Mouse (Mus musculus) bone marrow macrophage, adult 2 months (primary cell): ENCODE measurements around the gene Tbxa2r. TPM values are rescaled to one million over a fixed set of nuclear protein-coding genes. Genes with fewer than 3 reads are reported as not detected.

Experiments used
- H3K27ac ChIP-seq: 2 replicates; pipeline ENCODE4 v1.5.1; 2012; ENCODE audit warnings: low read depth, low read length; ENCODE audit not compliant: insufficient read depth
- H3K4me1 ChIP-seq: 2 replicates; pipeline ENCODE4 v1.6.1; 2012; ENCODE audit warnings: low read length; ENCODE audit not compliant: control insufficient read depth, insufficient read depth
- H3K4me3 ChIP-seq: 2 replicates; pipeline ENCODE4 v1.5.1; 2012; ENCODE audit warnings: mild to moderate bottlenecking, low read length, moderate library complexity; ENCODE audit not compliant: insufficient read depth
- CTCF ChIP-seq: IDR thresholded peaks from 2 replicates; pipeline ENCODE4 v1.5.1; 2012; ENCODE audit warnings: low read depth, mild to moderate bottlenecking, low read length, moderate library complexity
- POLR2A ChIP-seq: IDR thresholded peaks from 2 replicates; pipeline ENCODE4 v1.6.1; 2012; ENCODE audit warnings: mild to moderate bottlenecking, low read depth, low read length, borderline replicate concordance
- polyA plus RNA-seq: library from polyadenylated mRNA; stranded (reverse); fragments of >200 nt; gene quantifications from 2 replicates; pipeline ENCODE4 v1.2.4, GENCODE M21; 2012; ENCODE audit not compliant: missing spikeins, insufficient read depth, insufficient read length

The Tbxa2r gene
- polyA plus RNA-seq, 1 experiment, result not detected

DNA sequence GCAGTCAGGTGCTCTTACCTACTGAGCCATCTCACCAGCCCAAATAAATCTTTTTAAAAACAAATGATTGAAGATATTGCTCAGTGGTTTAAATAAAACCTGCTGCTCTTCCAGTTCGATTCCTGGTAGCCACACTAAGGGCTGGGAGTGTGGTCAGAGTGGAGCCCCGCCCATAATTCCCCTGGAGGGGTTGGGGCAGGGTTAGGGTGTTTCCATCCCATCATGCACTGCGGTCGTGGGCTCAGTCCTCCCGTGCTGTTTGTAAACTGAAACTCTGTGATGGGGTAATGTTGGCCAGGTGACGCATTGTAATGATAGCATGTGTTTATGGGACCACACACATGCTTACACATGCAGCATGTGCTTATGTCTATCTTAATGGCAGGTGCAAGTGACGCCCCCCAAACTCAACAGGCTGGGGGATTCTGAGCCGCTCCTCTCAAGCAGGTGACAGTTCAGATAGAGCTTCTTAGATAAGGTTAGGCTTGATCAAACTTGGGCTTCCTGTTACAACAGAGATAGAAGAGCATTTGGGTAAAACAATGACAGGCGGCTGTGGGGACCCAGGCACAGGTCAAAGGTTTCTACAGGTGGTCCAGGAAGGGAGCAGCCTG is 23.3 kb downstream of the Tbxa2r start:
- Histone ChIP-seq H3K27ac (peak overlapping the region; percentile 59), H3K4me1 (peaks cover 40% of the 10 kb centered on the region), H3K4me3 (peak overlapping the region; percentile 7; the same call in 1 of the 2 replicates)
- no peak for TF ChIP-seq POLR2A
- no peak for TF ChIP-seq CTCF

DNA sequence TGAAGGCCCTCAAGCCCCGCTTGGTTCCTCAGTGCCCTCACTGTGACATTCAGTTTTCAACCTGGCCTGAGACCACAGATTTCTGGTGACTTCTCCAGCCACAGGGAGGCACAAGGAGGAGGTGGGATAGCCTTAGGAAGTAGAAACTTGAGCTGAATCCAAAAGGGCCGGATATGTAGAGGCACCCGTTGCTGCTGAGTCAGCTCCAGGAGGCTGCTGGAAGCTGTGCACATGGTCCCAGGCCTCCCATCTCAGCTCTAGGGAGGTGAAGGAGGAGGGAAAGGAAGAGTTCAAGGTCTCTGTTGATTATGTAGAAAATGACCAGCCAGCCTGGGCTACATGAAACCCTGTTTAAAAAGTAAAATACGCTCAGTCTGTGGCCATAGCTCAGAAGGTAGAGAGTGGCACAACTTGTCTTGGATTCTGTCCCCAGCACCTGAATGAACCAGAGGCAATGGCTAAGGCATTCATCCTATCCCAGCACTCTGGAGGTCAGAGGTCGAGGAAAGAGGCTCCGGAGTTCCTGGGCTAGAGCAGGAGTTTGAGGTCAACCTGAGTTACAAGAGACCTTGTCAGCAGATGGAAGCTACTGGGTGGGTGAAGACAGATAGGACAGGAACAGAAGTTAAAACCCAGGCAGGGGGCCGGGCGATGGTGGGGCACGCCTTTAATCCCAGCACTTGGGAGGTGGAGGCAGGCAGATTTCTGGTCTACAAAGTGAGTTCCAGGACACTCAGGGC is 26.4 kb downstream of the Tbxa2r start:
- no peak overlapping the region for H3K4me3 ChIP-seq
- peak overlapping the region; percentile 98 for H3K27ac ChIP-seq
- TF ChIP-seq CTCF, result no peak
- TF ChIP-seq POLR2A, result no peak
- H3K4me1 ChIP-seq, result peaks cover 40% of the 10 kb centered on the region

DNA sequence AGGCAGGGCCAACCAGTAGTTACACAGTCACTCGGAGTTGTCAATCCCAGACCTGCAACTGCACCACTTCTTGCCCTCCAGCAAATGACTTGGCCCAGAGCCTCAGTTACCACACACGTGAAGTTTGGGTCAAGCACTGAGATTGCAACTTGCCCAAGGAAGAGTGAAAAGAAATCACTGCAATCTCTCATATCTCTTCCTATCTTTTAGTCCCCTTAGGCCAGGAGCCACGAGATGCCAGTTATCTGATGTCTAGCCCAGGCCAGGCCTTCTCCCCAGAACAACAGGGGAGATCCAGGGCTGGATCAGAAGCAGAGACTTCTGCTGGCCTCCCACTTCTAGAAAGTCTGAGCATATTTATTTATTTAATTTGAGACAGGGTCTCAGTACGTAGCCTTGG is 27.0 kb downstream of the Tbxa2r start:
- Histone ChIP-seq H3K4me3 (no peak overlapping the region), H3K4me1 (peaks cover 40% of the 10 kb centered on the region), H3K27ac (peak overlapping the region; percentile 98)
- TF ChIP-seq CTCF (no peak), POLR2A (no peak)

DNA sequence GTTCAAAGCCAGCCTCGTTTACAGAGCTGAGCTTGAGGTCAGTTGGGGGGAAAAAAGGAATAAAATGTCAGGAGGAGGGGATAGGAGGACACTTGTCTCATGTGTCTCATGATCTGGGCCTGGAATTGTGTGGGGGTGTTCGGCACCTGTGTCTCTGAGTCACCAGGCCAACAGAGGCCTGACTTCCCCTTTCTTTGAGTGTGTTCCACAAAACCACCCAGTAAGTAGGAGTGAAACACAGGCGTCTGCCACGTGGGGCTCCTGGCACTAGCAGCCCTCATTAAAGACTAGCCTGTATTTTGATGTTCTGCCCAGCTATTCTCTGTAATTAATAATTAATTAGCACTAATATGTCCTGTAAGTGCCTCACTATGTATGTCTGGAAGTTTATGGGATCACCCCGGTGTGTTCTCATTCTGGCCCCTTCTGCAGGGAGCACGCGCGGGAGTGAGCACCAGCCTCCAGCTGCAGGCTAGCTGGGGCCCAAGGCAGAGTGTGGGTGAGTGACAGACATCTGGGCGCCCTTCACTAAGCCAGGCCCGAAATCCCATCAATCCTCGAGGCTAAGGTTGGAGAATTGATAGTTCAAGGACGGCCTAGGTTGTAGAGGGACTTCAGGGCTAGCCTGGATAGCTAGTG is 27.9 kb downstream of the Tbxa2r start:
- Histone ChIP-seq H3K27ac (peak overlapping the region; percentile 98), H3K4me3 (peak overlapping the region; percentile 66), H3K4me1 (peaks cover 41% of the 10 kb centered on the region)
- no peak for TF ChIP-seq CTCF
- TF ChIP-seq POLR2A, result no peak

DNA sequence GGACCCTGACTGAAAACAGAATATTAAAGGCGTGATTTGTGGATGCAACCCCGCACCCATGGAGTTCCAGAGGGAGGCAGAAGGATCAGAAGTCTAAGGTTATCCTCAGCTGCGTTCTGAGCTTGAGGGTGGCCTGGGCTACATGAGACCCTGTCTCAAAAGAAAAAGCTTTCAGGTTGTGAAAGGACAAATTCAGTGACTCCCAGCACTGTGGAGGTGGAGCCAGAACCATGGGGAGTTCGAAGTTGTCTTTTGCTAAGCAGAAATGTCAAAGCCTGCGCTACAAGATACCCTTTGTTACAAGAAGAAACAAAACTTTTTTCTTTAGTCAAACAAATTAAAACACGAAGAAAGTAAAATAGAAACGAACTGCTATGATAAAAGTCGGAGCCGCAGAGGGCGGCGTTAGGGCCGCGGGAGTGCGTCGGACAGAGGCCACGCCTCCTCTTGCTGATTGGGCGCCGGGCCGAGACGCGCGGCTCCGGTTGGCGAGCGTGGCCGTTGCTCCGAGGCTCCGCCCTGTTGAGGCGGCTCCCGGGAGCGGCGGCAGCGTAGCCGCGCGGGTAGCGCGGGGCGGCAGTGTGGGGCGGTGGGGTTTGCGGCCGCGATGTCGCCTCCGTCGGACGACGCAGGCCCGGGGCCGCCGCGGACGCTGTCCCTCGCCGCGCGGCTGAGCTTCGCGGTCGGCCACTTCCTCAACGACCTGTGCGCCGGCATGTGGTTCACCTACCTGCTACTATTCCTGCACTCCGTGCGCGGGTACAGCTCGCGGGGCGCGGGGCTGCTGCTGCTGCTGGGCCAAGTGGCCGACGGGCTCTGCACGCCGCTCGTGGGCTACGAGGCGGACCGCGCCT is 28.7 kb downstream of the Tbxa2r start, which contains the start of gene Mfsd12:
Mfsd12 (plus strand) TSS at position 501 of the 854 bp plus-strand sequence.
- H3K4me3 ChIP-seq, result peak within 1 kb of the TSS; percentile 76
- H3K27ac ChIP-seq, result peak within 1 kb of the TSS; percentile 99
- TF ChIP-seq CTCF (no peak), POLR2A (no peak)
- peaks cover 39% of the 10 kb centered on the region for H3K4me1 ChIP-seq

DNA sequence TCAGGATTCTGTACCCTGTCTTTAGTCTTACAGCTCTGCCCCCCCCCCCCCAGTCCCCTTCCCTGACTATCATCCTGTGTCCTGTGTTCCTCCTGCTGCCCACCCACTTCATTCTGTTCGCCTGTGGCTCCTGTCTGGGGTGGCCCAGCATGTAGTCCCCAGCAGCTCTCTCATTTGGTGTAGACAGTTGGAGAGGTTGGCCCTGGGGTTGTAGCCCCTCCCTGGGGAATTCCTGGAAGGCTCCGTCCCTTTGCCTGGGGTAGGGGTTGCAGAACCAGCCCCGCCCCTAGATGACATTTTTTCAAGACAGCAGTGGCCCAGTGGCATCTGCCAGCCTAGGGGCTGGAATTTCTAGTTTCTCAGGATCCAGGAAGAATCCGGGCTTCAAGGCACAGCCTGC is 29.7 kb downstream of the Tbxa2r start:
- Histone ChIP-seq H3K4me1 (peaks cover 40% of the 10 kb centered on the region), H3K4me3 (peak overlapping the region; percentile 76), H3K27ac (peak overlapping the region; percentile 99)
- no peak for TF ChIP-seq POLR2A
- no peak for TF ChIP-seq CTCF

DNA sequence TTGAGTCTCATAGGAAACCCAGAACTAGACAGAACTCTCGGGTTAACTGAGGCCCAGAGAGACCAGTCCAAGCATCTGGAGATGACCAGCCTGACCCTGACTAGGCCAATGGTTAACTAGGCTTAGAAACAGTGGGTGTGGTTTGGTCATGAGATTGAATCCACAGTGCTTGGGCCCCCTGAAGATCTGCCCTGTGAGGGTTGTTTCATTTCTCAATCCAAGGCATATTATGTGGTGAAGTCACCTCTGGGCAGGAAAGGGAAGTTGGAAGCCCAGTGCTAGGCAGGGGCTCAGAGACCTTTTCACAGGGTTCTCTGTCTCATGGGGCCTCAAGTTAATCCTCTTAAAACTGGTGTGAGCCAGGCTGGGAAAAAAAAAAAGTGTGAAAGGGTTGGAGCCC is 30.3 kb downstream of the Tbxa2r start:
- TF ChIP-seq CTCF, result no peak
- no peak for TF ChIP-seq POLR2A
- H3K4me3 ChIP-seq, result peak overlapping the region; percentile 76
- H3K4me1 ChIP-seq, result peaks cover 37% of the 10 kb centered on the region
- H3K27ac ChIP-seq, result peak overlapping the region; percentile 99

DNA sequence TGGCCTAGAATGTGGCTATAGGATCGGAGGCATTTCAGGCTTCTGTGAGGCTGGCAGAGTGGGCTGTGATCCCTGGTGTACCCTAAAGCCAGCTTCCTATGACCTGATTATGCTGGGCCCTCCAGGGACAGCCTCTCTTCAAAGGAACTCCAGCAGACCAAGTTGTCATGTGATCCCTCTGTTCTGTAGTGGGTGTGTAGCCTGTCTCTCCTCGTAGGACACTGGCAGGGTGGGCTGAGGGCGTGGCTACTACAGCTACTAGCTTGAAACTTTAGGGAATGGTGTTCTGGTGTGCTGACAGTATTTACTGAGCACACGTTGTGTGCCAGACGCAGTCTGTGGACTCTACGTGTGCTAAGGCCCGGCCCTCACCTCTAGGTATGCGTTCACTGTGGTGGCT is 32.2 kb downstream of the Tbxa2r start:
- Histone ChIP-seq H3K4me1 (peaks cover 35% of the 10 kb centered on the region), H3K4me3 (peak overlapping the region; percentile 76), H3K27ac (peak overlapping the region; percentile 99)
- TF ChIP-seq POLR2A (no peak), CTCF (no peak)

DNA sequence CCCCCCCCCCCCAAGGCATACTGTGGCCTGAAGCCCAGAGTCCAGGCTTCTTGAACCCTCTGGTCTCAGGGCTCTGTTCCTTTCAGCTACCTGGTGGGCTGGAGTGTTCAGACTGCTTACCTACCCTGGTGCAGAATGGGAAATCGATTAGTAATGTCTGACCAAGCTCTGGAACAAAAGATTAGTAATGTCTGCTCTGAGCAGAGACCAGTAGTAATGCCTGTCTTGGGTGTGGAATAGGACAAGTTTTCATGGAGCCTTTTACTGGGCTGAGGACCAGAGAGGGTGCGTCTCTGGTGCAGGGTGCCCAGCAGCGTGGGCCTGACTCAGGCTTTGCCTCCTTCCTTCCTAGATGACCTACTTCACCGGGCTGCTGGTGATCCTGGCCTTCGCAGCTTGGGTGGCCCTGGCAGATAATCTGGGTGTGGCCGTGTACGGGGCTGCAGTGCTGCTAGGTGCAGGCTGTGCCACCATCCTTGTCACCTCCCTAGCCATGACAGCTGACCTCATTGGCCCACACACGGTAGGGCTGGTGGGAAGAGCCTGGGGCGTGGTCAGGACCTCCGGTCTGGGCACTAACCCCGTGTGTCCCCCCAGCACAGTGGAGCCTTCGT is 33.9 kb downstream of the Tbxa2r start:
- no peak overlapping the region for H3K4me3 ChIP-seq
- H3K4me1 ChIP-seq, result peaks cover 30% of the 10 kb centered on the region
- TF ChIP-seq POLR2A (no peak), CTCF (no peak)
- H3K27ac ChIP-seq, result peak overlapping the region; percentile 5; the same call in 1 of the 2 replicates
